Comparison of ENCODE assay signal across 7 mouse cellular contexts in genomic region chr17:15065391-15066024, GRCm38 (mm10). TPM values are rescaled to one million over a fixed set of nuclear protein-coding genes. Genes with fewer than 3 reads are reported as not detected.
DNase-seq lines count a peak whose midpoint lies in the region; ATAC-seq lines count a peak whose summit lies in the region.

No protein-coding gene starts in this region.

- no peaks in the 10 kb centered on the region for H3K9me3 ChIP-seq in forebrain, embryonic 11.5 days (ENCODE audit: control insufficient read depth, low read length)

- 43% methylated on average over 13 of the region's 13 CpGs for WGBS in forebrain, embryonic 11.5 days

- H3K9ac ChIP-seq in forebrain, embryonic 11.5 days (ENCODE audit: low read length), result no peak overlapping the region

- no peak overlapping the region for H3K4me3 ChIP-seq in forebrain, embryonic 11.5 days (ENCODE audit: low read depth, low read length)

- H3K4me1 ChIP-seq in forebrain, embryonic 11.5 days (replicated peaks; ENCODE audit: control insufficient read depth, insufficient read depth, low read length), result 0 out of 2 replicates have a peak, but pooled peaks cover 2% of the 10 kb centered on the region

- intact Hi-C loops in heart, postnatal 10 days (cut with DNase I), result loop anchor here (1.0 to 5.0 kb wide), 3 partner anchors 127 to 402 kb away; no protein-coding TSS in a partner anchor

- peak overlapping the region; percentile 5; the same call in 1 of the 2 replicates for H3K4me2 ChIP-seq in forebrain, embryonic 11.5 days (ENCODE audit: low read depth, low read length, severe bottlenecking)

- H3K27me3 ChIP-seq in forebrain, embryonic 11.5 days (ENCODE audit: control insufficient read depth, insufficient read depth, low read length), result no peaks in the 10 kb centered on the region

- peak; percentile 73 for ATAC-seq in forebrain, embryonic 11.5 days (replicated peaks; ENCODE audit: low FRiP score)

- H3K27ac ChIP-seq in forebrain, embryonic 11.5 days (ENCODE audit: low read depth, low read length), result peak overlapping the region; percentile 20; the same call in 1 of the 2 replicates

- H3K36me3 ChIP-seq in forebrain, embryonic 11.5 days (ENCODE audit: control insufficient read depth, insufficient read depth, low read length), result no peaks in the 10 kb centered on the region; the same call in 1 of the 2 replicates

- peak; percentile 78 for DNase-seq in Muller cell, postnatal 12 days (ENCODE audit: inconsistent ontology term)
- DNase-seq in brain, embryonic 18.5 days (ENCODE audit: low read depth, low spot score), result peak; percentile 60
- DNase-seq in forebrain, embryonic 11.5 days (ENCODE audit: low spot score), result peak; percentile 83
- peak; percentile 75 to 88 for DNase-seq in heart, postnatal 10 days
- peak; percentile 67 to 77 for DNase-seq in kidney, postnatal 4 days
- DNase-seq in lung, postnatal 25 days (ENCODE audit: low spot score), result peak; percentile 66
- peak; percentile 79 for DNase-seq in right cerebral cortex, adult 18-20 months

RNA-seq across cellular contexts. Expression of gene Gm3448, which starts 24.2 kb away (rescaled TPM):
- 4.2 and 4.6 TPM in 2 replicates for polyA plus RNA-seq in forebrain, embryonic 11.5 days (2014; fragmentation: Nextera tagmentation; extraction: Ambion mirVana)
- total RNA-seq in heart, postnatal 10 days (2021), result 1 to 10 TPM; 1.8 TPM

RNA-seq across cellular contexts. Expression of gene Tcte3, which starts 24.2 kb away (rescaled TPM):
- polyA plus RNA-seq in forebrain, embryonic 11.5 days (2014; fragmentation: Nextera tagmentation; extraction: Ambion mirVana), result not detected in 2 replicates
- 1 to 10 TPM in 1 of 2 experiments, under 1 TPM in 1; 0.57 to 1.2 TPM for total RNA-seq in heart, postnatal 10 days (2021)

RNA-seq across cellular contexts. Expression of gene Ermard, which starts 24.5 kb away (rescaled TPM):
- polyA plus RNA-seq in forebrain, embryonic 11.5 days (2014; fragmentation: Nextera tagmentation; extraction: Ambion mirVana), result 98.2 and 107 TPM in 2 replicates
- total RNA-seq in heart, postnatal 10 days (2021), result 10 to 100 TPM; 35.3 to 36.1 TPM

RNA-seq across cellular contexts. Expression of gene Gm3435, which starts 55.5 kb away (rescaled TPM):
- polyA plus RNA-seq in forebrain, embryonic 11.5 days (2014; fragmentation: Nextera tagmentation; extraction: Ambion mirVana), result 6.7 and 9.2 TPM in 2 replicates
- total RNA-seq in heart, postnatal 10 days (2021), result 1 to 10 TPM; 2.5 to 3.4 TPM
